Mouse (Mus musculus): ENCODE data around the gene Slc7a5.

The Slc7a5 gene

GRCm38 (mm10) chr8:121848495-121848894, 59.0 kb downstream of the Slc7a5 start:
- no peak for DNase-seq

- DNase-seq: no peak
Measured at GRCm38 (mm10) chr8:121847987-121848386, 59.5 kb downstream of the Slc7a5 start.

- no peak for DNase-seq
Measured at GRCm38 (mm10) chr8:121847261-121847822, 60.2 kb downstream of the Slc7a5 start.

GRCm38 (mm10) chr8:121846815-121847214, 60.7 kb downstream of the Slc7a5 start:
- no peak for DNase-seq

GRCm38 (mm10) chr8:121844765-121845164, 62.7 kb downstream of the Slc7a5 start:
- no peak for DNase-seq

- no peak for DNase-seq
Measured at GRCm38 (mm10) chr8:121843184-121843733, 64.2 kb downstream of the Slc7a5 start.

- no peak for DNase-seq
Measured at GRCm38 (mm10) chr8:121842064-121842955, 65.2 kb downstream of the Slc7a5 start.

- DNase-seq: peak; percentile 41 to 45
Measured at GRCm38 (mm10) chr8:121841242-121841641, 66.3 kb downstream of the Slc7a5 start.

- DNase-seq: peak; percentile 45 to 64
Measured at GRCm38 (mm10) chr8:121832503-121832902, 75.0 kb downstream of the Slc7a5 start.

GRCm38 (mm10) chr8:121832061-121832460, 75.4 kb downstream of the Slc7a5 start:
- DNase-seq: no peak
